Mouse (Mus musculus) heart, embryonic 11.5 days (tissue): ENCODE results near the gene Bmpr1a. TPM values are rescaled to one million over a fixed set of nuclear protein-coding genes. Genes with fewer than 3 reads are reported as not detected.
"Not testable (repeated sequence)": the region's sequence is repeated elsewhere in the genome, so short reads cannot be mapped to it uniquely, and the experiment has no call there.

Experiments
- ATAC-seq: fragments of 200-750 bp; cut with Nextera tagmentation; replicated peaks from 2 replicates; pipeline ENCODE4 v1.8.0; 2017; ENCODE audit warnings: moderate library complexity; ENCODE audit not compliant: insufficient number of reproducible peaks, low FRiP score, low TSS enrichment
- H3K27ac ChIP-seq: fragments of 300-500 bp; sonication (generic); 2 replicates; pipeline ENCODE4 v1.5.1; 2014; ENCODE audit warnings: mild to moderate bottlenecking, low read depth, low read length
- H3K27me3 ChIP-seq: fragments of 300-500 bp; sonication (generic); 2 replicates; pipeline ENCODE4 v1.6.1; 2014; ENCODE audit warnings: mild to moderate bottlenecking, low read length, mixed read lengths; ENCODE audit not compliant: control insufficient read depth, insufficient read depth
- H3K36me3 ChIP-seq: fragments of 300-500 bp; sonication (generic); 2 replicates; pipeline ENCODE4 v1.6.1; 2014; ENCODE audit warnings: mild to moderate bottlenecking, low read length, moderate library complexity, mixed read lengths; ENCODE audit not compliant: control insufficient read depth, insufficient read depth
- H3K4me1 ChIP-seq: fragments of 300-500 bp; sonication (generic); 2 replicates; pipeline ENCODE4 v1.6.1; 2014; ENCODE audit warnings: low read length; ENCODE audit not compliant: control insufficient read depth, insufficient read depth
- H3K4me2 ChIP-seq: fragments of 300-500 bp; sonication (generic); 2 replicates; pipeline ENCODE4 v1.6.1; 2014; ENCODE audit warnings: mild to moderate bottlenecking, moderate library complexity
- H3K4me3 ChIP-seq: fragments of 300-500 bp; sonication (generic); 2 replicates; pipeline ENCODE4 v1.5.1; 2014; ENCODE audit warnings: low read depth, low read length
- H3K9ac ChIP-seq: fragments of 300-500 bp; sonication (generic); 2 replicates; pipeline ENCODE4 v1.6.1; 2014; ENCODE audit warnings: mild to moderate bottlenecking, low read depth, low read length, moderate library complexity
- H3K9me3 ChIP-seq: fragments of 300-500 bp; sonication (generic); replicated peaks from 2 replicates; pipeline ENCODE4 v1.6.1; 2016; ENCODE audit warnings: low read length; ENCODE audit not compliant: control insufficient read depth
- WGBS: fragments of 180-500 bp; shearing (Covaris S2); extraction: QIAGEN DNeasy Blood & Tissue Kit; methylation state at CpG from one replicate; pipeline ENCODE4 v1.1.7; 2014; ENCODE audit not compliant: insufficient replicate concordance; 5-methylcytosine and 5-hydroxymethylcytosine counted together
- polyA plus RNA-seq: library from polyadenylated mRNA; unstranded; fragments of >200 nt; fragmentation: Nextera tagmentation; extraction: Ambion mirVana; gene quantifications from 2 replicates; pipeline ENCODE4 v1.2.1, GENCODE M21; 2014

Bmpr1a gene
- polyA plus RNA-seq, 1 experiment from 2014 or later = 48.1 TPM

DNA sequence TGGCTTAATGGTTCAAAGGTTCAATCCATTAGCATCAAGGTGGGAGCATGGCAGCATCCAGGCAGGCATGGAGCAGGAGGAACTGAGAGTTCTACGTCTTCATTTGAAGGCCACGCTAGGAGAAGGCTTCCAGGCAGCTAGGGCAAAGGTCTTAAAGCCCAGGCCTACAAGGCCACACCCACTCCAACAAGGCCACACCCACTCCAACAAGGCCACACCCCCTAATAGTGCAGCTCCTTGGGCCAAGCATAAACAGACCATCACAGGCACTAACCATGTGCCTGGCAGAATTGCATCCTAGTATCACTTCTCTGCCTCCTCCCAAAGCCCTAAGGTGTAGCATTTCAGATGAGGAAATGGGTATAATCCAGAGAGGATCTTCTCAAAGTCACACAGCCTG, 131.4 kb downstream of the Bmpr1a start:
- H3K36me3 ChIP-seq = no peaks in the 10 kb centered on the region
- 0 out of 2 replicates have a peak, but pooled peaks cover 12% of the 10 kb centered on the region for H3K4me1 ChIP-seq
- 71% methylated on average over 2 of the region's 2 CpGs for WGBS
- no peak for ATAC-seq
- no peaks in the 10 kb centered on the region for H3K27me3 ChIP-seq
- no peaks in the 10 kb centered on the region for H3K9me3 ChIP-seq
- no peak overlapping the region for H3K27ac ChIP-seq
- no peak overlapping the region for H3K9ac ChIP-seq
- no peak overlapping the region for H3K4me2 ChIP-seq
- no peak overlapping the region for H3K4me3 ChIP-seq

- H3K27ac ChIP-seq = no peak overlapping the region
- no peak overlapping the region for H3K4me2 ChIP-seq
- no peak for ATAC-seq
- no peak overlapping the region for H3K4me3 ChIP-seq
- H3K9me3 ChIP-seq = no peaks in the 10 kb centered on the region
- H3K36me3 ChIP-seq = no peaks in the 10 kb centered on the region
- no peaks in the 10 kb centered on the region for H3K27me3 ChIP-seq
- H3K4me1 ChIP-seq = 0 out of 2 replicates have a peak, but pooled peaks cover 12% of the 10 kb centered on the region
- WGBS = 81% methylated on average over 3 of the region's 3 CpGs
- H3K9ac ChIP-seq = no peak overlapping the region
Measured at GRCm38 (mm10) chr14:34370921-34371320, 132.2 kb downstream of the Bmpr1a start.

- Histone ChIP-seq H3K27me3 (no peaks in the 10 kb centered on the region), H3K36me3 (no peaks in the 10 kb centered on the region), H3K9ac (no peak overlapping the region), H3K4me1 (0 out of 2 replicates have a peak, but pooled peaks cover 12% of the 10 kb centered on the region), H3K9me3 (no peaks in the 10 kb centered on the region), H3K4me2 (no peak overlapping the region), H3K27ac (no peak overlapping the region), H3K4me3 (no peak overlapping the region)
- ATAC-seq = no peak
- 47% methylated on average over 3 of the region's 3 CpGs for WGBS
Measured at GRCm38 (mm10) chr14:34370203-34370602, 132.9 kb downstream of the Bmpr1a start.

DNA sequence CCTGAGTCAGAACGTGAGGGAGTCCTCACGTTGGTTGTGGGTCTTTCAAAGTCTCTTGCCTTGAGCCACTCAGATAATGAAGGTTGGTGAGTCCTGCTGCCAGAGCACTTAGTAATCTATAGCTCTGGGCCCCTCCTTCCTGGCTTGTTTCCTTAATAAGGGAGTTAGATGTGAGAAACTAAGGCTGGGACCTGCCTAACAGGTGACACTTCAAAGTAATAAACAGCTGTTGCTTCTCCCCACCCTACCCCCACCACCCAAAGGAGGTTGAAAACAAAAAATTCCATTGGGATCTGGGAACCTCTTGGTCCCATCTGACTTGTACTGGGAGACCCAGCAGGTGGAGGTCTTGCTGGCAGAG, 138.0 kb downstream of the Bmpr1a start:
- Histone ChIP-seq H3K27ac (no peak overlapping the region), H3K4me3 (no peak overlapping the region), H3K4me2 (no peak overlapping the region), H3K36me3 (no peaks in the 10 kb centered on the region), H3K9ac (no peak overlapping the region), H3K4me1 (peaks cover 4% of the 10 kb centered on the region; the same call in 1 of the 2 replicates), H3K9me3 (no peaks in the 10 kb centered on the region), H3K27me3 (no peaks in the 10 kb centered on the region; the same call in 1 of the 2 replicates)
- WGBS = 83% methylated on average over 2 of the region's 2 CpGs
- ATAC-seq = no peak

DNA sequence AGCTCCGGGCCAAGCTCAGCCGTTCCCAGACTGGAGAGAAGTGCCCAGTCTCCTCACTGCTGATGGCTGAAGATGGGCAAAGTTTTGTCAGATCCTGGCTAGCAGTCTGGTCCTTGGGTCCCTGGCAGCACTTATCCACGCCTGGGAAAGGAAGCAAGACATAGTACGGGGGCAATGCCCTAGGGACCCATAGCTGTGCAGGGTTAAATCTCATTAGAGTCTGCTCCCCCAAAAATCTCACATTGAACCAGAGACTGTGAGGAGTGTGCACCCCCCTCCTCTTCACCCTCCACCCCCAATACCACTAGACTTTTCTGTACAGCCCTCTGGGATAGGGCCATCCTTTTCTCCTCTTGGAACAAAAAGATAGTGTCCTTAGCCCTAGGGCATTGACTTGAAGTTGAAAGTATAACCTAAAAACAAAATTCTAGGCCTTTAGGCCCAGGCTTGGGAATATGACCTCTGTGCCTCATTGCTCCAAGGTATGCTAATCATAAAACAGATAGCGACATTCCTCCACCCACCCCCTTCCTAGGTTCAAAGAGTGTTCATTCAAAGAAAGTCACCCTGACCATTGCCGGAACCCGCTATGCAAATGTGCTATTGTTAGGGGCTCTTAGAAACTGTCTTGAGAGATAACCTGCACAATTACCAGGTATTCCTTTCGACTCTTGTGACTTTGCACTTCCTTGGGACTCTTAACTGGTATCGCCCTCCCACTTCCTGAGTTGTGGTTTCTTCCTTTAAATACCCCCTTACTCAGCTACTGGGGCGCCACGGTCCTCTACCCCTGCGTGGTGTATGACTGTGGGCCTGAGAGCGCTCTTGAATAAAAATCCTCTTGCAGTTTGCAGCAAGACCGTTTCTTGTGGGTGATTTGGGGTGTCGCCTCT, 138.6 kb downstream of the Bmpr1a start:
- H3K36me3 ChIP-seq, H3K27me3 ChIP-seq, ATAC-seq, H3K27ac ChIP-seq, H3K9me3 ChIP-seq, H3K4me1 ChIP-seq: not testable (repeated sequence)
- WGBS = 84% methylated on average over 15 of the region's 15 CpGs
- Histone ChIP-seq H3K4me2 (peak overlapping the region; percentile 81), H3K4me3 (peak overlapping the region; percentile 48), H3K9ac (peak overlapping the region; percentile 63)

DNA sequence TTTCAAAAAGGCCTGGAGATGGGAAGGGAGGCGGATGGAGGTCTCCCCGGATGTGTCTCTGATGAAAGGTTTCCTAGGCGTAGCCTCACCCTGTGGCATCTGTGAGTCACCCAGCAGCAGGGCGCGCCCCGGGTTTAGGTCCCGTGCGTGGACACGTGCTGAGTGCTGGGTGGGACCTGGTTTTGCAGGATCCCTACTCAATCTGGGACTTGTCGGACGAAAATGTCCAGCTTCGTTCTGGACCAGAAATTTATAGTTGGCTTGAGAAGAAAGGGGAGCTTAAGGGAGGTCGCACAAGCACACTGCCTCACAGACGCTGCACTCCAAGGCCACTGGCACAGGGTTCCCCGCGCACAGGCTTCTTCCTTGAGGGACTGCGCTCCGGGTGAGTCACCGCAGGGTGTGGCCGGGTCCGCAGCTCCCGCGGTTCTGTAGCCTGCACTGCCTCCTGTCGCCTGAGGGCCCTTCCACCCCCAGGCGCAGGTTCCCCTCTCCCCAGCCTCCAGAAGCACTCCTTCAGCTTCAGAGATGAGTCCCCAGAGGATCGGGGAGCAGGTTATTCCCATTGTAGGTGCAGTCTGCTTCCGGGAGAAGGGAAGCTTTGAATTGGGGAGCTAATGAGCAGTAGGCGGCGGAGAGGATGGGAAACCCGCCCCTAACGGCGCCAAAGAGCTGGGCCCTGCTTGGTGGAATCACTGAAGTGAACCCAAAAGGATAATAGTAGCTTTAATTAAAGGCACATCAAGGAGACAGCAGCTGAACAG, 139.5 kb downstream of the Bmpr1a start:
- H3K27ac ChIP-seq = no peak overlapping the region
- ATAC-seq = peak; percentile 63
- peak overlapping the region; percentile 81 for H3K4me2 ChIP-seq
- no peaks in the 10 kb centered on the region; the same call in 1 of the 2 replicates for H3K27me3 ChIP-seq
- no peaks in the 10 kb centered on the region for H3K9me3 ChIP-seq
- peak overlapping the region; percentile 63 for H3K9ac ChIP-seq
- peak overlapping the region; percentile 48 for H3K4me3 ChIP-seq
- 5% methylated on average over 32 of the region's 32 CpGs for WGBS
- no peaks in the 10 kb centered on the region for H3K36me3 ChIP-seq
- peaks cover 4% of the 10 kb centered on the region; the same call in 1 of the 2 replicates for H3K4me1 ChIP-seq

DNA sequence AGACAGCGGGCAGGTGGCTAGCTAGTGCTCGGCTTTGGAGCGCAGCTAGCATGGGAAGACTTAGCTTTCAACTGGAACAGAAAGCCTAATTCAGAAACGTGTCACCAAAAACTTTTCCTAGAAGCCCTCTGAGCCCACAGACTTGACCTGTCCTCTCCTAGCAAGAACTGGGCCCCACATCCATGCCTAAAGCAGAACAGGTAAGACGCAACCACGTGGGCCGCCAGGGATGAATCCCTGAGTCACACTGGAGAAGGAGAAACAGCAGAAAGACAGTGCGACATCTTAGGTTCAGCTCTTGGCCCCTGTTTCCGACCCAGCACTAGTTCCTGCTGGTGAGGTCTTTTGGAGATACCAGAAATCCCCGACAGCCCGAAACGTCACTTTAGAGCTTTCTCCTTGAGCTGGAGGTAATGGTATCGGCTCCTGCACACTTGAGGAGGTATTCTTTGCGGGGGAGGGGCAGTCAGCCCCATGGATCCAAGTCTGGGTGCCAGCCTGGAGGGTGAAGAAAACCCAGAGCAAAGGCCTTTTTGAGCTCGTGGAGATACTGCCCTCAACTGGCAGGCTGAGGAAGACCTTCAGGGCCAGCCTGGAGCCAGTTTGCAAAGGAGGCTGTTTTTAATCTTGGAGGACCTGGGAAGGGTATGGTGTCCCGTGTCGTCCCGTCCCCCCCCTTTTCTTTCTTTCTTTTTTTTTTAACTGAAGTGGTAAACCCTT, 140.3 kb downstream of the Bmpr1a start:
- Histone ChIP-seq H3K4me2 (peak overlapping the region; percentile 81), H3K9ac (peak overlapping the region; percentile 63; the same call in 1 of the 2 replicates), H3K36me3 (no peaks in the 10 kb centered on the region), H3K27me3 (no peaks in the 10 kb centered on the region; the same call in 1 of the 2 replicates), H3K4me3 (peak overlapping the region; percentile 48), H3K9me3 (no peaks in the 10 kb centered on the region), H3K4me1 (peaks cover 4% of the 10 kb centered on the region; the same call in 1 of the 2 replicates), H3K27ac (no peak overlapping the region)
- 24% methylated on average over 18 of the region's 18 CpGs for WGBS
- ATAC-seq = 0 out of 2 replicates have a peak, but pooled peaks have one; percentile 33

DNA sequence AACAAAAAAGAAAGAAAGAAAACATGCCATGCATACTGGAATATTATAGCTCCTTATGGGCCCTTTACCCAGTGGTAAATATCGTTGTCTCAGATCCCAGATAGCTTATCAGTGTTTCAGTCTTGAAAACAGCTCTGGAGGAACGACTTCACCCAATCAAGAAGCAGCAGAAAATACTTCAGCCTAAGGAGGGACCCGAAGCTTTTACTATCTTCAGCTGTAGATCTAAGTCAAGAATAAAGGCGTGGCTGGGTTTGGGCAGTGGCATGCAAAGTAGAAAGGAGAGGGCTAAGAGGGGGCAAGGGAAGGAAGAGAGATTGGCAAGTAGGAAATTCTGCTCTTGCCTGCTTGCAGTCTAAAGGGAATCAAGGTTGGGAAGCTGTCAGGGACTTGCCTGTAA, 141.0 kb downstream of the Bmpr1a start:
- Histone ChIP-seq H3K4me2 (no peak overlapping the region), H3K36me3 (no peaks in the 10 kb centered on the region), H3K27me3 (no peaks in the 10 kb centered on the region; the same call in 1 of the 2 replicates), H3K9ac (no peak overlapping the region), H3K9me3 (no peaks in the 10 kb centered on the region), H3K4me3 (no peak overlapping the region), H3K4me1 (peaks cover 4% of the 10 kb centered on the region; the same call in 1 of the 2 replicates), H3K27ac (no peak overlapping the region)
- WGBS = 35% methylated on average over 4 of the region's 4 CpGs
- ATAC-seq = no peak
